ENCODE assay signal across 50 mouse cellular contexts in genomic region chr6:88221968-88222367, GRCm38 (mm10). TPM values are rescaled to one million over a fixed set of nuclear protein-coding genes. Genes with fewer than 3 reads are reported as not detected.
"Had no signal": no experiment of that assay in that cellular context is flagged by ENCODE, and none has a peak within 500 bp of the region (broad histone marks: within the 10 kb centered on the region; RNA-seq: fewer than 3 reads in every experiment).

TSS of gene Dnajb8 (plus strand) at chr6:88222268.

- H3K27ac ChIP-seq: heart, embryonic 10.5 days; heart, embryonic 13.5 days; heart, embryonic 15.5 days; hindbrain, embryonic 12.5 days; hindbrain, embryonic 13.5 days; hindbrain, embryonic 15.5 days; hindbrain, postnatal 0 days; intestine, embryonic 15.5 days; kidney, embryonic 15.5 days; kidney, postnatal 0 days; layer of hippocampus, adult 2 months had no signal

- ATAC-seq: hindbrain, embryonic 16.5 days; hindbrain, postnatal 0 days; inflammation-experienced regulatory T-cells, adult 6 months; intestine, embryonic 15.5 days; intestine, embryonic 16.5 days; intestine, postnatal 0 days had no signal

- H3K4me3 ChIP-seq: heart, embryonic 10.5 days; heart, embryonic 12.5 days; heart, embryonic 13.5 days; heart, embryonic 15.5 days; hindbrain, embryonic 12.5 days; hindbrain, embryonic 13.5 days; hindbrain, embryonic 15.5 days; intestine, embryonic 15.5 days; kidney, embryonic 15.5 days; layer of hippocampus, adult 2 months had no signal

- H3K27me3 ChIP-seq: hindbrain, embryonic 15.5 days; intestine, embryonic 15.5 days had no signal

- H3K9ac ChIP-seq: heart, embryonic 12.5 days; heart, embryonic 13.5 days; heart, embryonic 15.5 days; hindbrain, embryonic 12.5 days; hindbrain, embryonic 13.5 days; hindbrain, embryonic 15.5 days; intestine, embryonic 15.5 days; kidney, embryonic 15.5 days had no signal

- DNase-seq: heart, postnatal 10 days; heart, postnatal 14 days; heart, postnatal 36 days; heart, postnatal 4 days; kidney, adult 11 months; kidney, adult 18-20 months; kidney, adult 2 months; kidney, adult 8-10 months; kidney, adult 9 months; kidney, postnatal 10 days; kidney, postnatal 14 days; kidney, postnatal 25 days; kidney, postnatal 36 days; kidney, postnatal 4 days; layer of hippocampus, adult 9-11 months; layer of hippocampus, postnatal 36 days had no signal

- H3K9me3 ChIP-seq: heart, embryonic 10.5 days; heart, embryonic 15.5 days; hindbrain, embryonic 12.5 days; hindbrain, embryonic 15.5 days; intestine, embryonic 15.5 days; kidney, embryonic 15.5 days had no signal

- H3K4me2 ChIP-seq: heart, embryonic 11.5 days; heart, embryonic 12.5 days; heart, embryonic 13.5 days; heart, embryonic 15.5 days; hindbrain, embryonic 12.5 days; hindbrain, embryonic 13.5 days; hindbrain, embryonic 15.5 days; intestine, embryonic 15.5 days; kidney, embryonic 15.5 days had no signal

- H3K36me3 ChIP-seq: heart, embryonic 10.5 days; heart, embryonic 12.5 days; heart, embryonic 13.5 days; heart, embryonic 15.5 days; hindbrain, embryonic 12.5 days; hindbrain, embryonic 13.5 days; hindbrain, embryonic 15.5 days; intestine, embryonic 15.5 days; kidney, embryonic 15.5 days had no signal

- H3K4me1 ChIP-seq: heart, embryonic 12.5 days; heart, embryonic 13.5 days; heart, embryonic 15.5 days; intestine, embryonic 15.5 days had no signal

RNA-seq across cellular contexts. Expression of gene Dnajb8, which starts in this region (rescaled TPM):
- total RNA-seq: heart, adult 8-10 months; heart, postnatal 10 days; heart, postnatal 14 days; heart, postnatal 25 days; heart, postnatal 36 days; heart, postnatal 4 days; hematopoietic stem cell, adult 5-6 weeks; hindbrain, postnatal 0 days; layer of hippocampus, adult 18-20 months; layer of hippocampus, adult 2 months; layer of hippocampus, adult 8-10 months; layer of hippocampus, postnatal 10 days; layer of hippocampus, postnatal 14 days; layer of hippocampus, postnatal 25 days; layer of hippocampus, postnatal 36 days; left cerebral cortex, adult 18-20 months had no signal
- polyA plus RNA-seq: heart, embryonic 10.5 days; heart, embryonic 11.5 days; heart, embryonic 12.5 days; heart, embryonic 13.5 days; heart, embryonic 14.5 days; heart, embryonic 15.5 days; heart, embryonic 16.5 days; heart, postnatal 0 days; hindbrain, embryonic 11.5 days; hindbrain, embryonic 12.5 days; hindbrain, embryonic 13.5 days; hindbrain, embryonic 15.5 days; hindbrain, embryonic 16.5 days; hindbrain, postnatal 0 days; inflammation-experienced regulatory T-cells, adult 6 months; intestine, embryonic 14.5 days; intestine, embryonic 15.5 days; intestine, embryonic 16.5 days; intestine, postnatal 0 days; kidney, adult 2 months; kidney, embryonic 14.5 days; kidney, embryonic 15.5 days; kidney, embryonic 16.5 days; kidney, postnatal 0 days; large intestine, adult 2 months had no signal
